Mouse (Mus musculus) mouse embryonic stem cell (cell line): ENCODE data around the gene Hoxd9.

Source experiments
- in situ Hi-C, 2 experiments: fragments of 300-500 bp; cut with MboI; formaldehyde crosslinking; loops; 1 replicate in 1 of 2; 3 replicates in 1 of 2; pipeline ENCODE4 v1.14.3; 2019 to 2020; ENCODE audit warnings: low sequenced_read_pairs in 2 of 2, low pct_unique_long_range_greater_than_20kb in 1 of 2, mixed read lengths in 1 of 2; ENCODE audit not compliant: unreplicated experiment in 1 of 2

Gene Hoxd9

DNA sequence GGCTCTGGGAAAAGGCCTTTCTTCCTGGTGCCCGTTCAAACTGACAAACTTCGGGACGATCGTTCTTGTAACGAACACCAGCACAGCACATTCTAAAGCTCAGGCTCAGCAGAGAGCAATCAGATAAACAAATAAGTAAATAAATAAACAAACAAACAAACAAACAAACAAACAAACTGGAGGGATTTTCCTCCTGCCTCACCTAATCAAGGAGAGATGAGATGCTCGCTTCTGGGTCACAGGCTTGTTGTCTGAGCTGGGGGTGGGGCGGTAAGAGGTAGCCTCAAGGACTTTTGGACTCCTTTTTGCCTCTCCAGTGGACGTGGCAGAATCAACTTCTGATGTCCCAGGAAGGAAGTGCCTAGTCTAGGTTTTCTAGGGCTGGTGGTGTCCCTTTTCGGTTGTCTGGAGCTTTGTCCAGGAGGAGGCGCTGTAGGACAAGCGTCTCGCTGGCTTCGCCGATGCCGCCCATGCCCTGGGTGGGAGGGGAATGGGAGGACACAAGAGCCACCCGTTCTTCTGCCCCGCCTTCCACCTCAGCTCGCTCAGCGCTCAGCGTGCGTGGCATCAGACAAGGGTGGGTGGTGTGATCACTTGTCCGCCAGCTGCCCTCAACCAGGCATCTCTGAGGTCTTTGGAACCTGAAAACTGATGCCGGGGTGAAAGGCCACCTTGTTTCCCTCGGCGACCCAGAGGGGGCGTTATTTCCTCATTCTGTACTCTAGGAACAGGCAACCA lies 18.1 kb downstream of the Hoxd9 start:
- in situ Hi-C loops: no loop called here

DNA sequence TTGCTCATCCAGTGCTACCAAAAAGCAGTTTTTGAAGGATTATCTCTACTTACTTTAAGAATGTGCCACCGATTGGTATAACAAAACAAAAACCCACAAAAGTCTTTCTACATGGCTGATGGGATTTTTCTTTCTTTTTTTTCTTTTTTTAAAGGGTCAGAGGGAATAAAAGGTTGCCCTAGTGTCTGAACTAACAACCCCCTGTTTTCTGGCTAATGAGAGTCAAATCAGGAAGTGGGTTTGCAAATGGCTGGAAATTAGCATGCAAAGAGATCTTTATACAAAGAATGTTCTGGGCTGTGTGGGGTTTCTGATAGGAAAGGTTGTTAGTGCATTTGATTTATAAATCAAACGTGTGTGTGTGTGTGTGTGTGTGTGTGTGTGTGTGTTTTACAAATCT lies 22.9 kb downstream of the Hoxd9 start:
- in situ Hi-C loops: no loop called here

DNA sequence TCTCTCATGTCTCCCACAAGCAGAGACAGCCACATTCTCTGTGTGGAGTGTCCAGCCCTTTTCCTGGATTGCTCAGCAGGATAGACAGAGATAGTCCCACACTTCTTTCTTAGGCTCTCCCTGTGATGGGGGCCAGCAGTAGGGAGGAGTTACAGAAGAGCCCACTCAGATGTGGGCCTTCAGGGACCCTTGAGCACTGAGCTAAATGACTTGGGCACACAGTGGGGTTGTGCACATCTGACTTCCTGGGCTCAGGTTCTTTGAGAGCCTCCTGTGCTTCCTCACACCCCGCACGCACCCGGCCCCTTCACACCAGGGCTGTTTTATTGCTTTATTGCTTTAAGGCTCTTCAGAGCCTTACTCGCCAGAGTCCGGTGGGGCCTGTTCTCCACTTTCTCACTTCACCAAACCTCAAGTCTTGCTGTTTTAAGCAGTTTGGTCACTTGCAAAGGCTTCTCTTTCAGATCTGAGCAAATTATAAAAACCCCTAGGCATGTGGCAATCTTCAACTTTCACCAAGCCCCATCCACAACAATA lies 23.5 kb downstream of the Hoxd9 start:
- in situ Hi-C loops: no loop called here

DNA sequence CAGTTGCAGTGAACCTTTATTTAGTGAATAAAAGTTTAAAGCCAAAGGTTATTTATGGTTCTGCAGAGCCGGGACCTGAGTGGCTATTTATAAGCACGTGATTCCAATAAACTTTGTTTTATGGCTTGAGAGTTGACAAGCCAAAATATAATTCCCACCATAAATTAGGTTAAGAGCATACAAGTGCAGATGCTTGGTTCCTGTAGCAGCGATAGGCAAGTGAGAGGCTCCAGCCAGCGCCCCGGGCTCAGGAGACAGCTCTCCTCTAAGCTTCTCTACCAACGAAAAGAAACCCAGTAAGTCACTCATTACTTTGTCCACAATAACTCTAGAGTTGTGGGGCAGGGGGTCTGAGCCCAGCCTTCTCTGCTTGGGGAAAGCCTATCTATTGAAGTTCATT lies 24.4 kb downstream of the Hoxd9 start:
- in situ Hi-C loops: no loop called here

DNA sequence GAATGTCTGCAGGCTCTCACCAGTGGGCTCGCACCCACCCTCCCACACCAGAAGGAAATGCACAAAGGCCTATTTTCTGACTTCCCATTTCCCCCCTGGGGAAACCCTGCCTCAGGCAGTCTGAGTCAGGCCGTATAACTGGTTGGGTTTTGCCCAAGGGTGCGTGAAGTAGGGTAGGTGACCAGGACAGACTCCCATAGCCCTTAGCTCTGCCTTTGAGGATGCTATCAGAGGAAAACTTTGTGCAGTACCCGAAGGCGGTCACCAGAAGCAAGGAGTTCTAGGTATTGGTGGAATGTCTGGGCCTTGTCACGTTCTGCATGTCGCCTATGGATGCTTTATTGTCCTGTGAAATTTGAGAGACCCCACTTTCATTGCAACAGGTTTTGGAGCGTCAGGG lies 25.4 kb downstream of the Hoxd9 start:
- in situ Hi-C loops: no loop called here

DNA sequence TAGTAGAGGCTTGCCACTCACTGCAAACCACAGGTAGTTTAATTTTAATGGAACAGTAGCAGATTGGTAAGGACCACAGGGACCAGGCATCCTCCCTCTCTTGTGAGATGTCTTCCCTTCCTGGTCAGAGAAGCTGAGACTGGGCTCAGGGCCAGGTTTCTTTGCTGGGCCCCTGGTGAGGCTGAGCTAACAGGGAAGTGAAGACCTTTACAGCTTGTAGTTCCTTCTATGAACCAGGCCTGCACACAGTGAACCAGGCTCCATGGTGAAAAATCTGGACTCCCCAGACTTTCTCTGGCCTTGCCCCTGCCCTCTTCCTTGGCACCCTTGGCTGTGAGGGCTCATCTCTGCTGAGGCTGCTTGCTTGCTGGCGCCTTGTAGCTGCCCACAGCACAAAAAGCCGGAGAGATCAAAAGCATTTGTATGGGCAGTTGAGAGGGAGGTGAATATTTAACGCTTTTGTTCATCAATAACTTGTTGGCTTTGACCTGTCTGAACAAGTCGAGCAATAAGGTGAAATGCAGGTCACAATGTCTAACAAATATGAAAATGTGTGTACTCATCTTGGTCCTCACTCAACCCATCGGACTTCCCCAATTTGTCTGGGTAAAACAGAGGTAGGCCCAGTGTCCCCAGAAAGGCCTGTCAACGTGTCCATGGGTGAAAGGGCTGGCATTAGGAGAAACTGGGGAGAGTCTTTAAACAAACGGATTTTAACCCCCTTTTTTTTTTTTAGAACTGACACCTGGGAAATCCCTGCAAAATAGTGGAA lies 26.9 kb downstream of the Hoxd9 start:
- in situ Hi-C loops: no loop called here

DNA sequence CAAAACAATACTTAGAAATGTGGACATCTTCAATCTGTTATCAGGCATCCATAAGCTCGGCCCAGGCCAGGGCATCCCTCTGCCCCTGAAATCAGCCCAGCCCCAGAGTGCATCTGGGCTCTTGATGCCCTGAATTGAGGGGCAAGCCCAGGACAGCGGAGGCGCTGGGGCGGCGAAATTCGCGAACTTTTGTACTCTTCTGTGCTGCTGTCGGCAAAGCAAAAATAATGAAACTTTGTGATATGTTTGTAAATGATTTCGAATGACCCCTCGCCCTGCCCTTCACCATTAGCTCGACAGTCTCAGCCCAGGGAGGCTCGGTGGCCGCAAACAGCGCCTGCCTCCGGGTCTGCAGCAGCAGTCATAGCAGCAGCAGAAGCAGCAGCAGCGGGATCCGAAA lies 27.6 kb downstream of the Hoxd9 start:
- in situ Hi-C loops: no loop called here

DNA sequence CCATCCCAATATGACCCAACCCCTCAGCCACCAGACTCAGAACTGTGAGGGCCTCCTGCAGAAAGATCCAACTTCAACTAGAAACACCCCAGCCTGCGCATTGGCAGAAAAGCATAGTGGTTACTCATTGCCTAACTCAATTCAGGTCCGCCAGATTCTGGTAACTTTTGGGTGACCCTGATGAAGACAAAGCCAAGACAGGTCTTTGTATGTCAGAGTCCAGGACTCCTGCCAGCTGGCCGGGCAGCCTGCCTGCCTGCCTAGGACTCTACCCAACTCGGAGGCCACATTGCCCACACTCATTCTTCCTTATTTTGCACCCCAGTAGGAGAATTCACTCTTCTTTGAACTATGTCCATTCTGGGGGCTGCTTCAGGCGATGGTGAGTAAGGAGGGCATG lies 29.0 kb downstream of the Hoxd9 start, which contains the start of gene Gm28230:
TSS of gene Gm28230 (plus strand) at position 178 of the 400 bp plus-strand sequence.
- in situ Hi-C loops: no loop called here

DNA sequence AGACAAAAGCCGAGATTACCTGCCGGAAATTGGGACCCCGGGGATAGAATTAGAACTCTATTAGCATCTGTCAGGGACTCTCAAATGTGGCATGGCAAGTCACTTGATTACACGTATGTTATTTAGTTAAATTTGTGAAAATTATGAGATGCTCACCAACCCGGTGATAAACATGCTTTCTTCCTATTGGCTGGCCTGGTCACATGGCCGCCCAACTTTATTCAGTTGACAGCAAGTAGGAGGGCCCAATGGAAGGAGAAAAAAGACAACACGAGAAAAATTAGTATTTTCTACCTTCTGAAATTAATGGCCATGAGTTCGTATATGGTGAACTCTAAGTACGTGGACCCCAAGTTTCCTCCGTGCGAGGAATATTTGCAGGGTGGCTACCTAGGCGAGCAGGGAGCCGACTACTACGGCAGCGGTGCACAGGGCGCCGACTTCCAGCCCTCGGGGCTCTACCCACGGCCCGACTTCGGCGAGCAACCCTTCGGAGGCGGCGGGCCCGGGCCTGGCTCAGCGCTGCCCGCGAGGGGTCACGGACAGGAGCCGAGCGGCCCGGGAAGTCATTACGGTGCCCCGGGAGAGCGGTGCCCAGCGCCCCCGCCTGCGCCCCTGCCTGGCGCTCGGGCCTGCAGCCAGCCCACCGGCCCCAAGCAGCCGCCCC lies 29.6 kb downstream of the Hoxd9 start:
- in situ Hi-C loops: no loop called here

DNA sequence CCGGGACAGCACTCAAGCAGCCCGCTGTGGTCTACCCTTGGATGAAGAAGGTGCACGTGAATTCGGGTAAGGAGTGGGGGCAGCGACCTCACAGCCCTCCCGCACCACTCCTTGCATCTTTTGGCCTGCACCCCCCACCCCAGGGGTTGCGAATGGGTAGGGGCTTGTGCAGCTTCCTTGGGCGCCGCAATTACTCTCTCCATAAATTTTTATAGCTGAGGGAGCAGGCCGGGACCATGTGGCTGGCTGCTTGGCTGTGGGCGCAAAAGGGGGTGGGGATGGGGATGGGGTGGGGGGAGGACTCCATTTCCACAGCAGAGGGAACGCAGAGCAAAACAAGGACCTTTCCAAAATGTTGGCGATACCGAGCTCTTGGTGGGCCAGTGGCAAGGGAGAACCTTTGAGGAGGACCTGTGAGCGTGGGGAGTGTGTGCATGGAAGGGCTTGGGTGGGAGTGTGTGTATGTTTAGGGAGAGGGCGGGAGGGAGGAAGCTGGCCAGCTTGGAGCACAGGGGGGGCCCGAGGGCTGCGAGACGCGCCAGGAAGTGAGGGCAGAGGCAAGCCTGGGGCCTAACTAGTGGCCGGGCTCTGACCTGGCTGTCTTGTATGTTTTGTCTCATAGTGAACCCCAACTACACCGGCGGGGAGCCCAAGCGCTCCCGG lies 30.2 kb downstream of the Hoxd9 start:
- in situ Hi-C loops: no loop called here

DNA sequence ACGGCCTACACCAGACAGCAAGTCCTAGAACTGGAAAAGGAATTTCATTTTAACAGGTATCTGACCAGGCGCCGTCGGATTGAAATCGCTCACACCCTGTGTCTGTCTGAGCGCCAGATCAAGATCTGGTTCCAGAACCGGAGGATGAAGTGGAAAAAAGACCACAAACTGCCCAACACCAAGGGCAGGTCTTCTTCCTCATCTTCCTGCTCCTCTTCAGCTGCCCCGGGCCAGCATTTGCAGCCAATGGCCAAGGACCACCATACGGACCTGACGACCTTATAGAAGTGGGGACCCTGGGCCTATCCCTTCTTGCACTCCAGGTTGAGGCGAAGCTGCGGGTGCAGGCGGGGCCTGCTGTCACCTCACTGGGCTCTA lies 30.8 kb downstream of the Hoxd9 start:
- in situ Hi-C loops: no loop called here

DNA sequence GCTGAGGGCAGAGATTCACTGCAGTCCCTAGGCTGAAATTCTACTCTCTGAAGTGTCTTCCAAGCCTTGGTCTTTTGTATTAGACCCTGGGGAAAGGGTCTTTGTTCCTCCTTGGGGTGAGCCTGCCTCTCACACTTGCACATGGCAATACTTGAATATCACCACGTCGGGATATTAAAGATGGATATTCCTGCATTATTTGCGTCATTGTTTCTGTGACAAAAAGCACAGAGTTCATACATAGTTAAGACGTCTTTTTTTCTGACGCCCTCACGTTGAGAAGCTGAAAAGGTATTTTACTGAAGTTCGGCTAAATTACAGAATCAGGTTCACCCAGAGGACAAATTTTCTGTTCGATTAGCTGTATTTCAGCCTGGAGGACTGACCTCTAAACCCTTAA lies 32.8 kb downstream of the Hoxd9 start:
- in situ Hi-C loops: loop anchor here in 1 of 2 experiments (10.0 kb wide), 1 partner anchor 46 kb away; no protein-coding TSS in a partner anchor

DNA sequence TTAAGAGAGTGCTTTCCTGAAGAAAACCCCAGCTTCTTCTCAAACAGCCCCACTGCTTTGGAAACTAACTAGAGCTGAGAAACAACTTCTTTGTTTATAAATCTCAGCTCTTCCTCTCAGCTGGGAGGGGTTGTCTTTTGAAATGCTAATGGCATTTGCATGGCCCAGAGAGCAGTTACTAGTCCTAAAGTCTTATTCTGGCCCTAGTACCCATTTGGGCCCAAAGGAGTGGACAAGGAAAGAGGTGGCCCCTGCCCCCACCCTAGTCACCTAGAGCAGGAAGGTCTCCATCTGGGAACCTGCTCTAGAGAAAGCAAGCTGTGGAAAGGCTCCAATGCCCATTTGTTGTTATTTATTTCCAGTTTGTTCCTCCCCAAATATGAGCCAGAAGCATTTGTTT lies 33.5 kb downstream of the Hoxd9 start:
- in situ Hi-C loops: loop anchor here in 1 of 2 experiments (10.0 kb wide), 1 partner anchor 46 kb away; no protein-coding TSS in a partner anchor

DNA sequence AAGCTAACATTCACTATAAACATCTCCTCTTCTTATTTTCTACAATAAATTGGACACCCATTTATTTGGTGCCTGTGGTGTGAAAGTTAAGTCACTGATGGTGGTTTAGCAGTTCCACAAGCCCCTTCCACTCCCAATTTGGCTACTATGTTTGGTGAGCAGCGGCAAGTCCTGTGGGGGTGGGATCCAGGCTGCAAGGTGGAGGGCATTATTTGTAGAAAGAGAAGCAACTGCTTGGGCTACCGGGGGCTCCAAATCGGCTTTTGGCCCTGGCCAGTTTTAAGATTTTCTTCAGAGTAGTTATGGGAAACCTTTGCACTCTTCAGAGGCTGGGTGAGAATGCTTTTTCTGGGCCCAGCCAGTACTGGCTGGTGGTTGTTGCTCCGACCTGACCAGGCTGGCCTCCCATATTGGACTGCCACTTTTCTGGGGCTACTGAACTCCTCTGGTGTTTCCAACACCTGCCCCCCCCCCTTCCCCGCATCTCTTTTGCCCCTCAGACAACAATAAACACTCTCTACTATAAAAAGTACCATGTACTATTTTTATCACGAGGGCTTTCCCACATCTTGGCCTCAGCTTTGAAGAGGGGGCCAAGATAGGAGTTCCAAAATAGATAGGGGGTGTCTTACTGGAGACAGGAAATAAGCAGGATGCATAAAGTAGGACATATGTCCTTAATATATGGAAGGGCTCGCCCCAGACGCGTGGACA lies 34.4 kb downstream of the Hoxd9 start:
- in situ Hi-C loops: loop anchor here in 1 of 2 experiments (10.0 kb wide), 1 partner anchor 47 kb away; no protein-coding TSS in a partner anchor

DNA sequence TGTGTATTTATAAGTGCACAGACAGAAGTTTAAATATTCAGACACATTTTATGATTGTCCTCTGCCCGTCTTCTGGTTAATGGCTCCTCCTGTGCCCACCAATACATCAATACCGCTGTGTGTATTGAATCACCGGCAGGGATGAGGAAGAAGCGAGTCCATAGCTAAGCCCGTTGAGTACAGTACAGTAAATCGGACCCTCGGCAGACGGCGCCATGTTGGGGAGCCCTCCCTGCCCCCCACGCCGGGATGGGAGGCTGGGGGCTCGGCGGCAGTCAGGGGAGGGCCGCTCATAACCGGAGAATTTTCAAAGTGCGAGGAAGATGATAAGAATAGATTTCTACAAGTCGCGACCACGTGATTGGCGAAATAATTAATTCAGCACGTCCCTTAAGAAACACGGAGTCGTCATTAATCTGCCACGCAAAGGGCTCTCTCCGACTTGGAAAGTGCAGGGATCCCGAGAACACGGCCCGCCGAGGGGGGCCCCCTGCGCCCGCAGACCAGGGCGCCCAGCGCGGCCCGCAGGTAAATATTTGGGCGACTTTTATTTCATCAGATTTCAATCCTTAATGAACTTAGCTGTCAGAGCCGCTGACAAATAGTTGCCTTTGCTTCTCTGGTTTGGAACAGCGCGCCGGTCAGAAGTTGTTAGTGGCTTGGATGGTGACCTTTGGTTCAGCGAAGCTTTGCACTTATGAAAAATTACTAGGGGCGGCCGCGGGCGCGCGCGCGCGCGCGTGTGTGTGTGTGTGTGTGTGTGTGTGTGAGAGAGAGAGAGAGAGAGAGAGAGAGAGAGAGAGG lies 35.2 kb downstream of the Hoxd9 start:
- in situ Hi-C loops: loop anchor here in 1 of 2 experiments (10.0 kb wide), 1 partner anchor 48 kb away; no protein-coding TSS in a partner anchor

DNA sequence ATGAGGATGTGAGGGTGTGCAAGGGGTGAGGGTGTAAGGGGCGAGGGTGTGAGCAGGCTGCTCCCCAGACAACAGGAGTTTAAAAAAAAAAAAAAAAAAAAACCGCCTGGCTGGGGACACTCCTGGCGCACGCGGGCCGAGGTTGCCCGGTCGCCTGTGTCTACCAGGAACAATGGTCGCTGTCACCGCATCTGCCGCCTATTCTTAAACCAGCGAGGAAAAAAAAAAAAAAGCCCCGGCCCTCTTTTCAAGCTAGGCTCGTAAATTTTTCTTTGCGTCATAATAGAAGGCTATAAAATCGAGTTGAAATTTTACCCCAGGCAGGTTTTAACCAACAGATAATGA lies 35.8 kb downstream of the Hoxd9 start:
- in situ Hi-C loops: loop anchor here in 1 of 2 experiments (10.0 kb wide), 1 partner anchor 48 kb away; no protein-coding TSS in a partner anchor

DNA sequence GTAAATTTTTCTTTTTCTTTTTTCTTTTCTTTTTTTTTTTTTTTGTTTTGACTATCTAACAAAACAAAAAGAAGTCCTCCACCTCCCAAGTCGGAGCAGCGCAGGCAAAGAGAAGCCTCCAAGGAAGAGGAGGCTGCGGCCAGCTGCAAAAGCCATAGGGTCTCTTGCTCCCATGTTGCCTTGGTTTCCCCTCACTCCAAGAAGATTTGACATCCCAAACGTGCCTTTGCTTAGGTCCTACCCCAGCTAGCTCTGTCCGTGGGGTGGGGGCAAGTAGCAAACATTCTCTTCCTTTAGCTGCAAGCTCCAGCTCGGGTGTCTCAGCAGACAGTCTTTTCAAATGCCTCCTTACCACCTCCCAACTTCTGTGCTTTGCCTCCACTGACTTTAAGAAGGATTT lies 36.2 kb downstream of the Hoxd9 start:
- in situ Hi-C loops: loop anchor here in 1 of 2 experiments (10.0 kb wide), 1 partner anchor 49 kb away; no protein-coding TSS in a partner anchor
